Mouse (Mus musculus) CH12.LX (cell line): Measurements from ENCODE around the gene Tmem269. TPM values are rescaled to one million over a fixed set of nuclear protein-coding genes. Genes with fewer than 3 reads are reported as not detected.

Experiments used
- DNase-seq: peaks from one replicate; pipeline ENCODE4 v3.0.0-alpha.2; 2013; ENCODE audit errors: extremely low read depth
- H3K27ac ChIP-seq: 2 replicates; pipeline ENCODE4 v1.5.1; 2012; ENCODE audit warnings: low read depth, mild to moderate bottlenecking, control low read depth, moderate library complexity; ENCODE audit not compliant: insufficient read depth
- H3K27me3 ChIP-seq: replicated peaks from 2 replicates; pipeline ENCODE3; 2012; ENCODE audit warnings: inconsistent platforms
- H3K36me3 ChIP-seq, 2 experiments: replicated peaks in 1 of 2; 2 replicates each; pipeline versions ENCODE3 to v1.6.1; 2012; ENCODE audit warnings: inconsistent platforms in 1 of 2, low read length in 1 of 2, mild to moderate bottlenecking in 1 of 2, mixed read lengths in 1 of 2, moderate library complexity in 1 of 2; ENCODE audit not compliant: control insufficient read depth in 1 of 2, insufficient read depth in 1 of 2
- H3K4me1 ChIP-seq, 2 experiments: 2 replicates each; pipeline ENCODE4 v1.6.1; 2012; ENCODE audit warnings: inconsistent platforms in 1 of 2, moderate library complexity in 1 of 2; ENCODE audit not compliant: insufficient read depth in 2 of 2, control insufficient read depth in 1 of 2
- H3K4me2 ChIP-seq: 2 replicates; pipeline ENCODE4 v1.6.1; 2012; ENCODE audit warnings: low read depth, mild to moderate bottlenecking, control low read depth; ENCODE audit not compliant: poor library complexity, insufficient read depth, severe bottlenecking
- H3K4me3 ChIP-seq, 3 experiments: fragments of 150-350 bp in 1 of 3; sonication (generic) in 1 of 3; replicated peaks in 1 of 3; 2 replicates each; pipeline versions ENCODE3 to v1.5.1; 2011 to 2012; ENCODE audit warnings: low read depth in 2 of 3, low read length in 2 of 3, mild to moderate bottlenecking in 2 of 3, moderate library complexity in 2 of 3, control low read depth in 1 of 3, improper control_type of control experiment in 1 of 3, inconsistent platforms in 1 of 3, mixed read lengths in 1 of 3; ENCODE audit not compliant: poor library complexity in 1 of 3
- H3K79me2 ChIP-seq: replicated peaks from 2 replicates; pipeline ENCODE4 v1.6.1; 2012; ENCODE audit warnings: mild to moderate bottlenecking, moderate library complexity; ENCODE audit not compliant: control insufficient read depth, poor library complexity, insufficient read depth, severe bottlenecking; ENCODE audit errors: extremely low read depth
- H3K9ac ChIP-seq: 2 replicates; pipeline ENCODE4 v1.6.1; 2012; ENCODE audit warnings: low read depth, mild to moderate bottlenecking, control low read depth, moderate library complexity; ENCODE audit not compliant: insufficient read depth
- H3K9me3 ChIP-seq: replicated peaks from 2 replicates; pipeline ENCODE3; 2012; ENCODE audit warnings: low read length, inconsistent platforms, mixed read lengths
- BHLHE40 ChIP-seq: IDR thresholded peaks from 2 replicates; pipeline ENCODE4 v1.6.1; 2011; ENCODE audit warnings: mild to moderate bottlenecking, low read depth, low read length, improper control_type of control experiment
- CHD2 ChIP-seq: IDR thresholded peaks from 2 replicates; pipeline ENCODE4 v1.6.1; 2011; ENCODE audit warnings: low read length, improper control_type of control experiment
- CTCF ChIP-seq, 2 experiments: IDR thresholded peaks in 1 of 2; conservative IDR thresholded peaks in 1 of 2; 2 replicates each; pipeline ENCODE4 v1.5.1; 2011 to 2012; ENCODE audit warnings: low read depth in 2 of 2, low read length in 2 of 2, improper control_type of control experiment in 1 of 2, inconsistent platforms in 1 of 2, mild to moderate bottlenecking in 1 of 2, moderate library complexity in 1 of 2
- EP300 ChIP-seq: IDR thresholded peaks from 2 replicates; pipeline ENCODE4 v1.6.1; 2011; ENCODE audit warnings: low read length, improper control_type of control experiment
- ETS1 ChIP-seq: conservative IDR thresholded peaks from 2 replicates; pipeline ENCODE4 v1.6.1; 2012; ENCODE audit warnings: low read depth, mild to moderate bottlenecking, inconsistent platforms, low read length, improper control_type of control experiment, moderate library complexity
- IRF4 ChIP-seq: IDR thresholded peaks from 2 replicates; pipeline ENCODE4 v1.6.1; 2014; ENCODE audit warnings: low read depth, mild to moderate bottlenecking, inconsistent platforms, low read length, improper control_type of control experiment
- MAFK ChIP-seq: IDR thresholded peaks from 2 replicates; pipeline ENCODE4 v1.6.1; 2011; ENCODE audit warnings: low read length, improper control_type of control experiment; ENCODE audit not compliant: insufficient replicate concordance
- MAX ChIP-seq: IDR thresholded peaks from 2 replicates; pipeline ENCODE4 v1.6.1; 2011; ENCODE audit warnings: low read length, improper control_type of control experiment
- MAZ ChIP-seq: IDR thresholded peaks from 2 replicates; pipeline ENCODE4 v1.6.1; 2012; ENCODE audit warnings: low read depth, mild to moderate bottlenecking, inconsistent platforms, low read length, improper control_type of control experiment, moderate library complexity
- MEF2A ChIP-seq: IDR thresholded peaks from 2 replicates; pipeline ENCODE4 v1.6.1; 2014; ENCODE audit warnings: low read depth, mild to moderate bottlenecking, inconsistent platforms, low read length, improper control_type of control experiment, borderline replicate concordance
- MXI1 ChIP-seq: IDR thresholded peaks from 2 replicates; pipeline ENCODE4 v1.6.1; 2011; ENCODE audit warnings: mild to moderate bottlenecking, low read depth, low read length, improper control_type of control experiment
- MYC ChIP-seq: IDR thresholded peaks from 2 replicates; pipeline ENCODE4 v1.6.1; 2011; ENCODE audit warnings: low read depth, mild to moderate bottlenecking, improper control_type of control experiment, low read length
- NRF1 ChIP-seq: IDR thresholded peaks from 2 replicates; pipeline ENCODE4 v1.6.1; 2014; ENCODE audit warnings: low read depth, mild to moderate bottlenecking, inconsistent platforms, low read length, improper control_type of control experiment, moderate library complexity
- POLR2AphosphoS2 ChIP-seq: IDR thresholded peaks from 2 replicates; pipeline ENCODE4 v1.6.1; 2011; ENCODE audit warnings: low read depth, low read length, improper control_type of control experiment
- RCOR1 ChIP-seq: conservative IDR thresholded peaks from 2 replicates; pipeline ENCODE4 v1.6.1; 2012; ENCODE audit warnings: low read depth, mild to moderate bottlenecking, inconsistent platforms, low read length, improper control_type of control experiment
- SIN3A ChIP-seq: IDR thresholded peaks from 2 replicates; pipeline ENCODE4 v1.6.1; 2012; ENCODE audit warnings: low read length, improper control_type of control experiment, inconsistent platforms
- TCF12 ChIP-seq: IDR thresholded peaks from 2 replicates; pipeline ENCODE4 v1.6.1; 2014; ENCODE audit warnings: low read depth, mild to moderate bottlenecking, inconsistent platforms, low read length, improper control_type of control experiment
- USF1 ChIP-seq: IDR thresholded peaks from 2 replicates; pipeline ENCODE4 v1.6.1; 2014; ENCODE audit warnings: low read depth, mild to moderate bottlenecking, inconsistent platforms, low read length, improper control_type of control experiment
- ZC3H11A ChIP-seq: IDR thresholded peaks from 2 replicates; pipeline ENCODE4 v1.6.1; 2012; ENCODE audit warnings: low read depth, mild to moderate bottlenecking, inconsistent platforms, low read length, improper control_type of control experiment
- ZKSCAN1 ChIP-seq: IDR thresholded peaks from 2 replicates; pipeline ENCODE4 v1.6.1; 2012; ENCODE audit warnings: low read depth, inconsistent platforms, low read length, improper control_type of control experiment, borderline replicate concordance
- ZMIZ1 ChIP-seq: IDR thresholded peaks from 2 replicates; pipeline ENCODE4 v1.6.1; 2012; ENCODE audit warnings: low read depth, mild to moderate bottlenecking, inconsistent platforms, low read length, improper control_type of control experiment
- dilution Hi-C: fragments of 300-500 bp; cut with MboI; formaldehyde crosslinking; loops from 2 replicates; pipeline ENCODE4 v1.14.3; 2020; ENCODE audit warnings: low sequenced_read_pairs; ENCODE audit not compliant: extremely low pct_unique_long_range_greater_than_20kb, extremely low pct_ligation_motif_present
- in situ Hi-C: fragments of 300-500 bp; cut with MboI; formaldehyde crosslinking; loops from 3 replicates; pipeline ENCODE4 v1.14.3; 2019; ENCODE audit warnings: low sequenced_read_pairs, low pct_ligation_motif_present, low pct_unique_long_range_greater_than_20kb, mixed read lengths
- polyA plus RNA-seq: library from polyadenylated mRNA; unstranded; fragments of >175 nt; gene quantifications from 2 replicates; pipeline ENCODE4 v1.2.1, GENCODE M21; 2012; ENCODE audit warnings: low read depth; ENCODE audit not compliant: insufficient read length
- total RNA-seq, 2 experiments: library from RNA; depleted of rRNA; stranded (reverse); fragments of 300-350 nt in 1 of 2; fragments of >200 nt in 1 of 2; gene quantifications; 2 replicates each; pipeline ENCODE4 v1.2.3; 2012 to 2014

Gene Tmem269
- total and polyA plus RNA-seq, 3 experiments = 0.16 TPM; not detected in 2

DNA sequence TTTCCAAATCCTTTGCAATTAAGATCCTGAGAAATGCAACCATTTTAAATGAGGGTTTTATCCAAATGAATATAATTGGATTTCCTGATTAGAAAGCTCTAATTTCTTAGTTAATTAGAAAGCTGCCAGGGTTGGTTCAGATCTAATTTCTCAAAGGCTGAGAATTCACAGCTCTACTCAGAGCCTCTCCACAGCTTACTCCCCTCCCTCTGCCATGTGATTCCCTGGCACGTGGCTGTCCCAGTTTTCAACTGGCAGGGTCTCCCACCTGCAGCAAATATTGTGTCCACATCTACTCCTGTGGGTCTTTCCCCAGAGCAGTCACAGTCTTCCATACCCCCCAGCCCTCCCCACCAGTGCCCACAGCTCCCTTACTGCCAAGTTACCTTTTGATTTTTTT lies 34.5 kb downstream of the Tmem269 start:
- dilution Hi-C loops = no loop called here
- H3K9me3 ChIP-seq = no peaks in the 10 kb centered on the region
- in situ Hi-C loops = no loop called here
- TF ChIP-seq ZC3H11A (no peak), MAZ (no peak), MAX (no peak), USF1 (no peak)
- no peaks in the 10 kb centered on the region for H3K79me2 ChIP-seq
- H3K36me3 ChIP-seq = no peaks in the 10 kb centered on the region
- H3K4me2 ChIP-seq = no peak overlapping the region
- H3K27me3 ChIP-seq = peaks cover 30% of the 10 kb centered on the region
- H3K9ac ChIP-seq = no peak overlapping the region
- peaks cover 7 to 18% of the 10 kb centered on the region in 2 experiments for H3K4me1 ChIP-seq
- DNase-seq = no peak
- no peak overlapping the region for H3K27ac ChIP-seq
- H3K4me3 ChIP-seq = no peak overlapping the region

DNA sequence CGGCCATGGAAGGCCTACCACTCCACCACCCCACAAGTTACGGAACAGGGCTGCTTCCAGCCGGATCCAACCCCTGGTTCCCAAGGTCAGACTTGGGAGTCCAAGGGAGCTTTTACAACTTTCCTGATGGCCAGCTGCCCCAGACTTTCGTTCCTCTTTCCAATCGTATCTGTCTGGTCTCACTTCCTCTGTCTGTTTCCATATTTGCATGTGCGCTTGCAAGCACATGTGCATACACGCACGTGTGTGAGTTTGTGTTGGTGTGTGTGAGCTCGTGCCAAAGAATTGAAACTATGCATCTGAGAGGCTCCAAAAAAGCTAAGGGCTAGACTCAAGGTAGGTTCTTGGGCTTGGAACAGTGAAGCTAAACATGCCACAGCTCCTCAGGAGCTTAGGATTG lies 36.6 kb downstream of the Tmem269 start:
- Histone ChIP-seq H3K79me2 (no peaks in the 10 kb centered on the region), H3K9me3 (no peaks in the 10 kb centered on the region), H3K4me1 (peaks cover 7 to 23% of the 10 kb centered on the region in 2 experiments), H3K27me3 (peaks cover 32% of the 10 kb centered on the region), H3K4me2 (0 out of 2 replicates have a peak overlapping the region, but pooled peaks have one; percentile 3), H3K9ac (no peak overlapping the region), H3K27ac (no peak overlapping the region), H3K4me3 (no peak overlapping the region), H3K36me3 (no peaks in the 10 kb centered on the region)
- in situ Hi-C loops (no loop called here), dilution Hi-C loops (no loop called here)
- DNase-seq = peak; percentile 63
- TF ChIP-seq TCF12 (peak; percentile 73), IRF4 (peak; percentile 82), ZMIZ1 (no peak), RCOR1 (peak; percentile 83; the same call in 1 of the 2 replicates), MAFK (no peak), CTCF (conservative IDR thresholded peaks at IDR 0.05 in 1 of 2, IDR thresholded peaks at IDR 0.05 in 1 of 2; ENCODE audit: low read depth in 2 of 2, low read length in 2 of 2) (no peak), MAX (peak; percentile 98), BHLHE40 (peak; percentile 100), CHD2 (peak; percentile 54; the same call in 1 of the 2 replicates), ZKSCAN1 (no peak), MXI1 (peak; percentile 79), NRF1 (0 out of 2 replicates have a peak, but pooled peaks have one; percentile 11), SIN3A (peak; percentile 65; the same call in 1 of the 2 replicates), MAZ (0 out of 2 replicates have a peak, but pooled peaks have one; percentile 14), ETS1 (peak; percentile 87), EP300 (peak; percentile 87), POLR2AphosphoS2 (no peak), MEF2A (peak; percentile 48; the same call in 1 of the 2 replicates), MYC (peak; percentile 98)
